8 mouse cellular contexts compared by ENCODE assay signal in the genomic region with DNA sequence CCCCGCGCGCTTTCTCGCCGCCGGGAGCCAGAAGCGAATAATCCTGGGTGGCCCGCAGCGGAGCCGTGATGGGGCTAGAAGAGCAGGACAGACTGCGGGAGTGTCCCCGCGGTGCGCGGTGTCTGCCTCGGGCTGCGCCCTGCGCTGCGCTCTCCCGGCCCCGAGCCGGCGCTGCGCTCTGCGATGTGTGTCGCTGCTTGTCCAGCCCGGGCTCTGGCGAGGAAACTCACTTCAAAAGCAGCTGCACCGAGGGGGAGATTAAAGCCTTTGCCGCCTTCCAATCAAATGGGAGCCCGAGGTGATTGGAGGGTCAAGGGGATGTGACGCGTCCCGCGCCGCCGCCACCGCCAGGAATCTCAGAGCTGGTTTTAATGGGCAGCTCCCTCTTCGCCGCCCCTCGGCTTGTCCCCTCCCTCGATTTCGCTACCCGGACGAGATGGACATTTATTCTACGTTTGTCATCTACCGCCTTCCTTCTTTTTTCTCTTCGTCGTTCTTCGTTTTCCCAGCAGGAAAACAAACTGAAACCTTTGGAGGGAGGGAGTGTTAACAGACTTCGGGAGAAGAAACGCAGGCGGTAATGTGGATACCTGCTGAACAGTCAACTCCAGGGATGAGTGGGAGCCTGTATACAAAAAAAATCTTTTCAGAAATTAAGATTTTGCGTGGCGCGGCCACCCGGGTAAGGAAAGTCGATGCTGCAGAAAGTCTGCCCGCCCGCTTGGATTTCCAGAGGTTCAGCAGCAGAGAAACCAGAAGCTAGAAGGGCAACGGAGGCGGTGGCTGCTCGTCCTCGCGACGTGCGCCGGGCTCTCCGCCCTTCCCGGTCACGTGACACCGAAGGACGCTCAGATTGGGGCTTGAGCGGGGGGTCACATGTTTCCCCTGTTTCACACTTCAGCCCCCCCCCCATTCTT. TPM values are rescaled to one million over a fixed set of nuclear protein-coding genes. Genes with fewer than 3 reads are reported as not detected.
DNase-seq lines count a peak whose midpoint lies in the region; ATAC-seq and TF ChIP-seq lines count a peak whose summit lies in the region.

No protein-coding gene starts in this region.

- peak; percentile 82 for ATAC-seq in forebrain, embryonic 14.5 days
- peak; percentile 37; the same call in 1 of the 2 replicates for ATAC-seq in neutrophil, adult 5-6 weeks (ENCODE audit: extremely low read depth, insufficient number of reproducible peaks, low FRiP score, poor library complexity, severe bottlenecking)

- TF ChIP-seq CTCF in layer of hippocampus, adult 2 months (conservative IDR thresholded peaks at IDR 0.05) = peak; percentile 30
- TF ChIP-seq CTCF in lung, adult 2 months (IDR thresholded peaks at IDR 0.05; ENCODE audit: insufficient read depth, low read length) = no peak

- peak overlapping the region; percentile 68 for H3K27ac ChIP-seq in brown adipose tissue, adult 24 weeks (replicated peaks; ENCODE audit: low read depth, low read length)
- H3K27ac ChIP-seq in forebrain, embryonic 14.5 days (ENCODE audit: low read depth, low read length) = peak overlapping the region; percentile 91
- H3K27ac ChIP-seq in layer of hippocampus, adult 2 months = peak overlapping the region; percentile 91

- H3K4me2 ChIP-seq in forebrain, embryonic 14.5 days (ENCODE audit: low read length) = peak overlapping the region; percentile 92

- WGBS in forebrain, embryonic 14.5 days = under 1% methylated on average over 62 of the region's 74 CpGs
- under 1% methylated on average over 74 of the region's 74 CpGs for WGBS in lung, adult 2 months

- H3K4me3 ChIP-seq in brown adipose tissue, adult 24 weeks (ENCODE audit: insufficient read depth, low read depth, low read length) = peak overlapping the region; percentile 73
- peak overlapping the region; percentile 66 for H3K4me3 ChIP-seq in forebrain, embryonic 14.5 days (ENCODE audit: low read depth, low read length)
- H3K4me3 ChIP-seq in layer of hippocampus, adult 2 months = peak overlapping the region; percentile 79
- peak overlapping the region; percentile 78 for H3K4me3 ChIP-seq in lung, adult 2 months (replicated peaks; ENCODE audit: extremely low read depth, low read depth, low read length)

- H3K9ac ChIP-seq in forebrain, embryonic 14.5 days (ENCODE audit: low read length) = peak overlapping the region; percentile 70

- no peaks in the 10 kb centered on the region for H3K4me1 ChIP-seq in brown adipose tissue, adult 24 weeks (ENCODE audit: control insufficient read depth, insufficient read depth, insufficient read length, low read length)
- H3K4me1 ChIP-seq in forebrain, embryonic 14.5 days (ENCODE audit: control insufficient read depth, insufficient read depth, low read length) = peaks cover 24% of the 10 kb centered on the region
- peaks cover 4% of the 10 kb centered on the region; the same call in 1 of the 2 replicates for H3K4me1 ChIP-seq in lung, adult 2 months (ENCODE audit: control insufficient read depth, insufficient read depth, low read length)

- no peaks in the 10 kb centered on the region for H3K9me3 ChIP-seq in forebrain, embryonic 14.5 days (replicated peaks; ENCODE audit: control insufficient read depth, low read length)

- no peaks in the 10 kb centered on the region for H3K36me3 ChIP-seq in forebrain, embryonic 14.5 days (ENCODE audit: control insufficient read depth, insufficient read depth, low read length)

- peaks cover 67% of the 10 kb centered on the region for H3K27me3 ChIP-seq in forebrain, embryonic 14.5 days (replicated peaks; ENCODE audit: control insufficient read depth, insufficient read depth, low read length)

- intact Hi-C loops in heart, postnatal 10 days (cut with DNase I) = loop anchor here (2.0 to 10.0 kb wide), 4 partner anchors 454 to 1414 kb away; no protein-coding TSS in a partner anchor

- TF ChIP-seq POLR2A in lung, adult 2 months (IDR thresholded peaks at IDR 0.05; ENCODE audit: borderline replicate concordance, extremely low read depth, low read depth, low read length) = peak; percentile 97

- peak; percentile 22 to 37 for DNase-seq in CD8-positive naive resting alpha-beta T cell, adult 2 months (ENCODE audit: low read depth in 2 of 2, low spot score in 2 of 2)
- peak; percentile 96 for DNase-seq in forebrain, embryonic 14.5 days (ENCODE audit: low spot score)
- DNase-seq in heart, postnatal 10 days = peak; percentile 94 to 95
- peak; percentile 83 to 93 for DNase-seq in layer of hippocampus, adult 2 months (ENCODE audit: low spot score in 2 of 2)
- peak; percentile 96 for DNase-seq in lung, adult 2 months
- DNase-seq in thymus, postnatal 25 days = peak; percentile 52

RNA-seq across cellular contexts. Expression of a gene that starts 1.5 kb away (rescaled TPM):
- 4.0 and 5.1 TPM in 2 replicates for polyA plus RNA-seq in brown adipose tissue, adult 24 weeks (2012; ENCODE audit: insufficient read depth, insufficient read length, missing spikeins)
- polyA plus RNA-seq in forebrain, embryonic 14.5 days (2014; fragmentation: Nextera tagmentation; extraction: Ambion mirVana) = 4.4 and 4.6 TPM in 2 replicates
- 1 to 10 TPM; 2.4 to 3.3 TPM for total RNA-seq in heart, postnatal 10 days (2021)
- 1 to 10 TPM; 2.2 to 2.5 TPM for total RNA-seq in layer of hippocampus, adult 2 months (2021)
- polyA plus RNA-seq in lung, adult 2 months (2012; rRNA removed) = 48.6 and 75.9 TPM in 2 replicates
- total RNA-seq in neutrophil, adult 5-6 weeks (2017) = 0.58 and 0.61 TPM in 2 replicates

RNA-seq across cellular contexts. Expression of a gene that starts 31.6 kb away (rescaled TPM):
- 12.9 and 15.7 TPM in 2 replicates for polyA plus RNA-seq in brown adipose tissue, adult 24 weeks (2012; ENCODE audit: insufficient read depth, insufficient read length, missing spikeins)
- 0.31 TPM in 1 of 2 replicates, not detected in the other for polyA plus RNA-seq in forebrain, embryonic 14.5 days (2014; fragmentation: Nextera tagmentation; extraction: Ambion mirVana)
- 1 to 10 TPM; 1.1 to 2.1 TPM for total RNA-seq in heart, postnatal 10 days (2021)
- total RNA-seq in layer of hippocampus, adult 2 months (2021) = 1 to 10 TPM in 1 of 2 experiments, under 1 TPM in 1; 0.87 to 1.5 TPM
- polyA plus RNA-seq in lung, adult 2 months (2012; rRNA removed) = 1.3 and 1.8 TPM in 2 replicates
- 5.2 and 6.9 TPM in 2 replicates for total RNA-seq in neutrophil, adult 5-6 weeks (2017)

Comparison
In these comparisons a context has a peak if more than half of its experiments do, and no peak if none do; other contexts are left out.
1. Peak in every context shown above with its lines: DNase-seq, ATAC-seq, H3K4me3 ChIP-seq and H3K27ac ChIP-seq.
2. DNase-seq: peak in every context shown above with its lines; median percentile 96 in forebrain, embryonic 14.5 days; 96 in lung, adult 2 months; 94 in heart, postnatal 10 days; 88 in layer of hippocampus, adult 2 months; 52 in thymus, postnatal 25 days; 30 in CD8-positive naive resting alpha-beta T cell, adult 2 months.